Mouse (Mus musculus) kidney, adult 9 months (tissue): Measurements from ENCODE around the gene Pot1b.

Source experiments
- DNase-seq: peaks from one replicate; pipeline ENCODE4 v3.0.0; 2022

Gene Pot1b

DNA sequence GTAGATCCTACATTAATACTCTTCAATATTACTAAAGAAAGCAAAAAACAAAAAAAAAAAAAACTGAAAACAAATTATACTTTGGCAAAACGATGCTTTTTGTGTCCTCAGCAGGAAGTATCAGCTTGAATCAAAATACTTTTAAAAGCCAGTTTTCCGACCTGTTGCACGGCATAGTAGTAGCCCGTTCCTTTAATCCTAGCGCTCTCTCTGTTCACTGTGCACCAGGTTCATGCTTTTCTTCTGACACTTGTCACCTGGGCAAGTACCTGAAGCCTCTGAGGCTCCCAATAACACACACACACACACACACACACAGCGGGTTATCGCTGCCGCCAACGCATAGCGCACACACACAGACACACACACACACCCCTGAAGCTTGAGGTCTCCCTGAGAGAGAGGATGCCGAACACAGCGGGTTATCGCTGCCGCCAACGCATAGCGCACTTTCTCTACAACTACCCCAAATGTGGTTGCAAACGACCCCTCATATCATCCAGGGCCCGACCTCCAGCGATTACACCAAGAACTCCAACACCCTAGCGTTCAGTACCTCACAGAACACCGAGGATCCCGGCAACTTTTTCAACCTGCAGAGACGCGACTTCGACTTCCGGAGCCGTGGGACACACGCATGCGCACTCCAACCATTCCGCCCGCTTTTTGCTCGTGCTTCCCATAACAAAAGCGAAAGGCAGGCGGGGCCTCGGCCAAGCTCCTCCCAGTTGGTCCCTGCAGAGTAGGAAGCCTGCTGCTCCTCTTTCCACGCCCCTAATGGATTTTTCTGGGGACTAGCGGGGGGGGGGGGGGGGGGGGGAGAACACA is at the start of gene Pot1b:
Pot1b (minus strand) TSS at position 645 of the 828 bp plus-strand sequence.
- peak; percentile 99 for DNase-seq

GRCm38 (mm10) chr17:55751170-55751569 is 38.7 kb upstream of the Pot1b start:
- DNase-seq: no peak

DNA sequence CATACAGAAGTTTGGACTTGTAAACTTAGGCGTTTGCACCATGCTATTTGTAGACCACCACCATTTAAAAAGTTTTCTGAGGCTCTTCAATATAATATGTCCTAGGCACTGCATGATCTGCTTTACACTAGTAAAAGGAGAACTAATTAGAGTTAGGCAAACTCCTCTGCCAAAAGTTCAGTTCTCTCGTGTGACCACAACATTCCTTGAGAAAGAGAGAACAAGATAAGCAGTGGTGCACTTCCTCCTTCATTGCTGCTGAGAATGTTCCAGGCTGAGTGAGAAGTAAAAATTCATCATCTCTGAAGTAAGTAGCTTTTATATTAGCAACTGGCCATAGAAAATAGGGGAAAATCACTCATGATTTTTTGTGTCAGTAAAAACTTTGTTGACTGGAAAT is 37.4 kb upstream of the Pot1b start, which contains the start of gene Adgre4:
Adgre4 (plus strand) TSS at position 199 of the 400 bp plus-strand sequence.
- DNase-seq: no peak

GRCm38 (mm10) chr17:55736675-55737074 is 24.2 kb upstream of the Pot1b start:
- DNase-seq: no peak

DNA sequence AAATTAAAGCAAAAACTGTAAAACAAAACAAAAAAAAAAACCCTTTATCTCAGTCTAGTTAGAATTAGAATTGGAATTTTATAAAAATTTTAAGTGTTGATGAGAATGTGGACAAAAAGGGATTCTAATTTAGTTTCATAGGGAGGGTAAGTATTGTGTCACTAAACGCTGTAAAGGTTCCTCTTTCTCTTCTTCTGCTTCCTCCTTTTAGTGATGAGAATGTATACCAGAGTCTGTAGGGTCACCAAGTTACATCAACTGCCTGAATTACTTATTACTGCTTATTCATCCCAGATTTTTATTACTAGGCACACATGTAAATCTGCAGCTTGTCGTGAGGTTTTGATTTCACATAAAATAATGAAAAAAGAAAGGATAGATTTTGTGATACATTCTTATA is 13.8 kb upstream of the Pot1b start:
- DNase-seq: no peak

DNA sequence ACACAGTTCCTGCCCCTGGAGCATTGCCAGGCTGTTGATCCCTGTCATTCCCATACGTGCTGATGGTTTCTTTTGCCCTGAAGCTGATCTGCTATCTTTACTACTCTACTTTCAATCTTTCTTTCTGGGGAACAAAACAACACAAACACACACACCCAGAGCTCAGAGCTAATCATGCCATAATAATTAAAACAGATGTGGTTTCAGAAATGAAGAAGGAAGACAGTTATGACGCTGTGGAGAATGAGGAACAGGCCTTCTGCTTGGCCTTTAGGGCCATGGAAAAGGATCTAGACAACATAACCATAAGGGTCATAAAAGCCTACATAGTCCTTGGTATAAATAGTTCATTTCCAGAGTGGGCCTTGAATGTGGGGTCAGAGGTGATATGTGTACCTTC is 9.8 kb upstream of the Pot1b start:
- DNase-seq: no peak

- no peak for DNase-seq
Measured at GRCm38 (mm10) chr17:55721270-55721669, 8.8 kb upstream of the Pot1b start.

GRCm38 (mm10) chr17:55702865-55703264 is 9.6 kb downstream of the Pot1b start:
- no peak for DNase-seq

- DNase-seq: peak; percentile 77
Measured at GRCm38 (mm10) chr17:55702161-55702820, 10.1 kb downstream of the Pot1b start.

DNA sequence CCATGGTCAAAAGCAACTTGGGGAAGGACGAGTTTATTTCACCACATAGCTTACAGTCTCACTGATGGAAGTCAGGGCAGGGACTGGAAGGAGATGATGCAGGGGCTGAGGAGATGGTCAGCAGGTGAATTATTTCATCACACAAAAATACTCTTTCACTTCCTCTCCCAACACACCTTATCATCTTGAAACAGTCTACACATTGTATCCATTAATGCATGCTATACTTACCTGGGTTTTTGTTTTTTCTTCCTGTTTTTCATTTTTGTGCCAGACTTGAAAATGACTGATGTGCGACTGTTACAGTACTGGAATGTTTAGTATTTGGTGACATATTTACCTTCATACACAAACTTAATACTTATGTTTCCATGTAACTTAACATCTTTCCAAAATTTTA is 13.0 kb downstream of the Pot1b start:
- no peak for DNase-seq

DNA sequence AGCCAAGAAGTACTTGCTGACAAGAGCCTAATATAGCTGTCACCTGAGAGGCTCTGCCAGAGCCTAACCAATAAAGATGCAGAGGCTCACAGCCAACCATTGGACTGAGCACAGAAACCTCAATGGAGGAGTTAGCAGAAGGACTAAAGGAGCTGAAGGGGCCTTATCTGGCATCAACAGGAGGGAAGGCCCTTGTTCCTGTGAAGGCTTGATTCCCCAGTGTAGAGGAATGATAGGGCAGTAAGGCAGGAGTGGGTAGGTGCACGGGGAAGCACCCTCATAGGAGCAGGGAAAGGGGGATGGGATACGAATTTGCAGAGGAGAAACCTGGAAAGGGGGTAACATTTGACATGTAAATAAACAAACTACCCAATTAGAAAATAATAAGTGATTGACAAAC is 51.3 kb downstream of the Pot1b start:
- DNase-seq: no peak

DNA sequence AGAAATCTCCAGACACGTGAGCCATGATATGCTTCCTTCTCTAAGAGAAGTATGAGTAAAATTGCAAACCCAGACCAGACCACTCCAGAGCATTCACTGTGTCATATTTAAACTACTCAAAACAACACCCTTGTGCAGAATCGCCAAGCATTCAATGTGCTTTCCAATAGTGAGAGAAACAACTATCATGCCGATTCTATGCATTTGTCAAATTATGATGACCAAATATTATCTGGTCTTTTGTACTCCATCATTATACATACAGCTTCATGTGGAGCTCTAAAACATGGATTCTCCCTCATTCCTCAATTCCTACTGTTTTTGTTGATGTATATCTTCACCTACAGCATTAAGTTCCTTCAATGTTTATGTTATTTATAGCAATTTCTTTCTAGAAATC is 87.3 kb downstream of the Pot1b start, which contains the start of gene Vmn2r118:
Vmn2r118 (minus strand) TSS at position 101 of the 400 bp plus-strand sequence.
- DNase-seq: no peak
